Mouse (Mus musculus) stomach, embryonic 14.5 days (tissue): Measurements from ENCODE around the gene Gkap1. TPM values are rescaled to one million over a fixed set of nuclear protein-coding genes. Genes with fewer than 3 reads are reported as not detected.

Experiments
- ATAC-seq: fragments of 200-750 bp; cut with Nextera tagmentation; 2 replicates; pipeline ENCODE4 v1.8.0; 2017; ENCODE audit warnings: low read depth, moderate TSS enrichment; ENCODE audit not compliant: insufficient number of reproducible peaks, insufficient read depth, low FRiP score
- H3K27ac ChIP-seq: fragments of 300-500 bp; sonication (generic); 2 replicates; pipeline ENCODE4 v1.5.1; 2014; ENCODE audit warnings: mild to moderate bottlenecking, low read length, moderate library complexity, mixed read lengths
- H3K27me3 ChIP-seq: fragments of 300-500 bp; sonication (generic); 2 replicates; pipeline ENCODE4 v1.6.1; 2014; ENCODE audit warnings: low read length, control low read depth, mixed read lengths; ENCODE audit not compliant: control insufficient read depth, insufficient read depth
- H3K36me3 ChIP-seq: fragments of 300-500 bp; sonication (generic); 2 replicates; pipeline ENCODE4 v1.6.1; 2014; ENCODE audit warnings: mild to moderate bottlenecking, control low read depth, low read length, moderate library complexity, mixed read lengths; ENCODE audit not compliant: control insufficient read depth, insufficient read depth
- H3K4me1 ChIP-seq: fragments of 300-500 bp; sonication (generic); 2 replicates; pipeline ENCODE4 v1.6.1; 2014; ENCODE audit warnings: low read length, control low read depth, mixed read lengths; ENCODE audit not compliant: control insufficient read depth, insufficient read depth
- H3K4me2 ChIP-seq: fragments of 300-500 bp; sonication (generic); replicated peaks from 2 replicates; pipeline ENCODE4 v1.6.1; 2014; ENCODE audit warnings: low read depth, low read length, control low read depth
- H3K4me3 ChIP-seq: fragments of 300-500 bp; sonication (generic); 2 replicates; pipeline ENCODE4 v1.5.1; 2014; ENCODE audit warnings: low read depth, low read length, control low read depth
- H3K9ac ChIP-seq: fragments of 300-500 bp; sonication (generic); replicated peaks from 2 replicates; pipeline ENCODE4 v1.6.1; 2014; ENCODE audit warnings: low read depth, mild to moderate bottlenecking, control low read depth, low read length, moderate library complexity, mixed read lengths
- H3K9me3 ChIP-seq: fragments of 300-500 bp; sonication (generic); 2 replicates; pipeline ENCODE4 v1.6.1; 2016; ENCODE audit warnings: low read depth, low read length, control low read depth; ENCODE audit not compliant: control insufficient read depth
- WGBS: fragments of 180-500 bp; shearing (Covaris S2); extraction: QIAGEN DNeasy Blood & Tissue Kit; methylation state at CpG from one replicate; pipeline ENCODE4 v1.1.7; 2014; 5-methylcytosine and 5-hydroxymethylcytosine counted together
- polyA plus RNA-seq: library from polyadenylated mRNA; unstranded; fragments of >200 nt; fragmentation: Nextera tagmentation; extraction: Ambion mirVana; gene quantifications from 2 replicates; pipeline ENCODE4 v1.2.1, GENCODE M21; 2014

Gkap1 gene
- polyA plus RNA-seq, 1 experiment from 2014 or later, result 26.0 TPM

DNA sequence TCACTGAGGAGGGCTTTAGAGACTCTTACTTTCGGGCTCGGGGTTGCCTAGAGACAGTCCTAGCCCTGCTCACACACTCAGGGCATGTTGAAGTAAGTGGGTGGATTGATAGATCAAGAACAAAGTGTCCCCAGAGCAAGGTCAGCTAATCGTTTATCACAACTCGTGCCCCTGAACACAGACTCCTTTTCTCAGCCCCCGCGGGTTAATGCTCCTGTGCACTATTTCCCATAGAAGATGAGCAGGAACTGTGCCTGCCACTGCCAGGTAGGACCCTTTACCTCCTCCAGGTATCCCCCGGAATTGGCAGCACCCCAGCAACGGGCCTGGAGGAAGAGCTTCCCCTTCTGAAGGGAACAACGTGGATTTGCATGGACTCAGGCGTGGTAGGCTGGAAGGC, 757 bp upstream of the Gkap1 start:
- Histone ChIP-seq H3K9me3 (no peaks in the 10 kb centered on the region), H3K4me3 (no peak overlapping the region), H3K9ac (no peak overlapping the region), H3K4me1 (peaks cover 8% of the 10 kb centered on the region; the same call in 1 of the 2 replicates), H3K27me3 (no peaks in the 10 kb centered on the region), H3K4me2 (no peak overlapping the region), H3K27ac (no peak overlapping the region), H3K36me3 (no peaks in the 10 kb centered on the region)
- WGBS, result 72% methylated on average over 10 of the region's 10 CpGs
- ATAC-seq, result no peak

GRCm38 (mm10) chr13:58275076-58275475, 423 bp downstream of the Gkap1 start:
- Histone ChIP-seq H3K4me3 (peak overlapping the region; percentile 71), H3K9me3 (no peaks in the 10 kb centered on the region), H3K27me3 (no peaks in the 10 kb centered on the region), H3K27ac (0 out of 2 replicates have a peak overlapping the region, but pooled peaks have one; percentile 75), H3K36me3 (no peaks in the 10 kb centered on the region), H3K4me1 (peaks cover 8% of the 10 kb centered on the region; the same call in 1 of the 2 replicates), H3K4me2 (peak overlapping the region; percentile 87), H3K9ac (peak overlapping the region; percentile 80)
- 22% methylated on average over 9 of the region's 9 CpGs for WGBS
- no peak for ATAC-seq

GRCm38 (mm10) chr13:58274259-58274991, 1.1 kb downstream of the Gkap1 start:
- Histone ChIP-seq H3K27ac (peak overlapping the region; percentile 75), H3K4me1 (peaks cover 8% of the 10 kb centered on the region; the same call in 1 of the 2 replicates), H3K9ac (peak overlapping the region; percentile 80), H3K9me3 (no peaks in the 10 kb centered on the region), H3K4me2 (peak overlapping the region; percentile 87), H3K4me3 (peak overlapping the region; percentile 71), H3K36me3 (no peaks in the 10 kb centered on the region), H3K27me3 (no peaks in the 10 kb centered on the region)
- ATAC-seq, result peak; percentile 79
- under 1% methylated on average over 62 of the region's 84 CpGs for WGBS

- Histone ChIP-seq H3K9ac (peak overlapping the region; percentile 80), H3K9me3 (no peaks in the 10 kb centered on the region), H3K36me3 (no peaks in the 10 kb centered on the region), H3K4me1 (peaks cover 8% of the 10 kb centered on the region; the same call in 1 of the 2 replicates), H3K4me3 (peak overlapping the region; percentile 71), H3K4me2 (peak overlapping the region; percentile 87), H3K27ac (peak overlapping the region; percentile 75), H3K27me3 (no peaks in the 10 kb centered on the region)
- ATAC-seq, result peak; percentile 70
- WGBS, result under 1% methylated on average over 86 of the region's 115 CpGs
Observed at GRCm38 (mm10) chr13:58273411-58274258, 1.9 kb downstream of the Gkap1 start.

- 71% methylated on average over 3 of the region's 3 CpGs for WGBS
- no peaks in the 10 kb centered on the region for H3K4me1 ChIP-seq
- no peak for ATAC-seq
- no peaks in the 10 kb centered on the region for H3K27me3 ChIP-seq
- H3K27ac ChIP-seq, result no peak overlapping the region
- peaks cover 7% of the 10 kb centered on the region; the same call in 1 of the 2 replicates for H3K36me3 ChIP-seq
- no peak overlapping the region for H3K4me2 ChIP-seq
- no peak overlapping the region for H3K9ac ChIP-seq
- no peak overlapping the region for H3K4me3 ChIP-seq
- no peaks in the 10 kb centered on the region for H3K9me3 ChIP-seq
Observed at GRCm38 (mm10) chr13:58266864-58267263, 8.6 kb downstream of the Gkap1 start.

GRCm38 (mm10) chr13:58263546-58263945, 12.0 kb downstream of the Gkap1 start:
- WGBS, result 88% methylated on average over 8 of the region's 8 CpGs
- Histone ChIP-seq H3K9ac (no peak overlapping the region), H3K27me3 (no peaks in the 10 kb centered on the region), H3K4me1 (no peaks in the 10 kb centered on the region), H3K4me3 (no peak overlapping the region), H3K4me2 (no peak overlapping the region), H3K36me3 (peaks cover 12% of the 10 kb centered on the region; the same call in 1 of the 2 replicates), H3K27ac (no peak overlapping the region), H3K9me3 (no peaks in the 10 kb centered on the region)
- ATAC-seq, result no peak

GRCm38 (mm10) chr13:58261674-58262073, 13.8 kb downstream of the Gkap1 start:
- Histone ChIP-seq H3K27me3 (no peaks in the 10 kb centered on the region), H3K4me2 (no peak overlapping the region), H3K9ac (no peak overlapping the region), H3K36me3 (peaks cover 16% of the 10 kb centered on the region; the same call in 1 of the 2 replicates), H3K4me3 (no peak overlapping the region), H3K27ac (no peak overlapping the region), H3K4me1 (no peaks in the 10 kb centered on the region), H3K9me3 (no peaks in the 10 kb centered on the region)
- WGBS, result 88% methylated on average over 4 of the region's 4 CpGs
- ATAC-seq, result no peak

DNA sequence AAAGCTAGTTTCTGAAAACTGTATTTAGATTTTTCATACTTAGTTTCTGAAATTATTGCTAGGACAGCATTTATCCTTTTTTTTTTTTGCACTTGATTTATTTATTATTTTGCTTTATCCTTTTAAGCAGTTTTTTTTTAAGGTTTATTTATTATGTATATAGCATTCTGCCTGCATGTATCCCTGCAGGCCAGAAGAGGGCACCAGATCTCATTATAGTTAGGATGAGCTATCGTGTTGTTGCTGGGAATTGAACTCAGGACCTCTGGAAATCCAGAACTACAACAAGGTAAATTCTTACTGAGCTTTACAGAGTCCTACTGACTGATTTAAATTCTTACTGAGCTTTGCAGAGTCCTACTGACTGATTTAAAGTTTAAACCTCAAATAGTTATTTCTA, 22.2 kb downstream of the Gkap1 start:
- H3K4me1 ChIP-seq, result no peaks in the 10 kb centered on the region
- no peak for ATAC-seq
- WGBS, result 79% methylated on average over 1 of the region's 1 CpGs
- no peak overlapping the region for H3K4me3 ChIP-seq
- H3K27me3 ChIP-seq, result no peaks in the 10 kb centered on the region
- no peak overlapping the region for H3K4me2 ChIP-seq
- H3K9ac ChIP-seq, result no peak overlapping the region
- H3K27ac ChIP-seq, result no peak overlapping the region
- peaks cover 1% of the 10 kb centered on the region; the same call in 1 of the 2 replicates for H3K36me3 ChIP-seq
- H3K9me3 ChIP-seq, result no peaks in the 10 kb centered on the region
